In genomic region chr9:75196335-75196734, GRCm38 (mm10) we compare ENCODE assay signal across 12 mouse cellular contexts. TPM values are rescaled to one million over a fixed set of nuclear protein-coding genes. Genes with fewer than 3 reads are reported as not detected.
A peak's percentile ranks its signal among the peaks of the same experiment; 100 is the strongest.
DNase-seq lines count a peak whose midpoint lies in the region; ATAC-seq and TF ChIP-seq lines count a peak whose summit lies in the region.
"Had no signal": no experiment of that assay in that cellular context is flagged by ENCODE, and none has a peak within 500 bp of the region (broad histone marks: within the 10 kb centered on the region; RNA-seq: fewer than 3 reads in every experiment).

No protein-coding gene starts in this region.

- H3K36me3 ChIP-seq in stomach, postnatal 0 days (ENCODE audit: control insufficient read depth, insufficient read depth, low read length) = no peaks in the 10 kb centered on the region; the same call in 1 of the 2 replicates
- H3K36me3 ChIP-seq: stomach, embryonic 15.5 days had no signal

- no peaks in the 10 kb centered on the region for H3K9me3 ChIP-seq in stomach, postnatal 0 days (ENCODE audit: control insufficient read depth, low read length)
- H3K9me3 ChIP-seq: embryonic facial prominence, embryonic 12.5 days; hindbrain, embryonic 12.5 days; limb, embryonic 12.5 days; stomach, embryonic 15.5 days had no signal

- WGBS in stomach, postnatal 0 days = 58% methylated on average over 2 of the region's 2 CpGs

- H3K27me3 ChIP-seq in stomach, postnatal 0 days (ENCODE audit: control insufficient read depth, insufficient read depth, low read length) = no peaks in the 10 kb centered on the region
- H3K27me3 ChIP-seq: embryonic facial prominence, embryonic 12.5 days; hindbrain, embryonic 12.5 days; limb, embryonic 12.5 days; stomach, embryonic 15.5 days had no signal

- H3K4me3 ChIP-seq in left cerebral cortex, adult 2 months = no peak overlapping the region
- H3K4me3 ChIP-seq in stomach, postnatal 0 days (ENCODE audit: low read depth, low read length) = no peak overlapping the region
- H3K4me3 ChIP-seq: embryonic facial prominence, embryonic 12.5 days; hindbrain, embryonic 12.5 days; limb, embryonic 12.5 days; stomach, embryonic 15.5 days had no signal

- H3K9ac ChIP-seq in stomach, postnatal 0 days (ENCODE audit: low read length) = no peak overlapping the region
- H3K9ac ChIP-seq: embryonic facial prominence, embryonic 12.5 days; hindbrain, embryonic 12.5 days; limb, embryonic 12.5 days; stomach, embryonic 15.5 days had no signal

- ATAC-seq in stomach, postnatal 0 days (ENCODE audit: low FRiP score, low TSS enrichment) = no peak

- TF ChIP-seq CTCF in left cerebral cortex, adult 2 months (IDR thresholded peaks at IDR 0.05) = no peak
- no peak for TF ChIP-seq CTCF in stomach, postnatal 0 days (IDR thresholded peaks at IDR 0.05; ENCODE audit: low read depth)

- no peak overlapping the region for H3K4me2 ChIP-seq in stomach, postnatal 0 days (replicated peaks; ENCODE audit: low read depth)
- H3K4me2 ChIP-seq: embryonic facial prominence, embryonic 12.5 days; hindbrain, embryonic 12.5 days; limb, embryonic 12.5 days; stomach, embryonic 15.5 days had no signal

- H3K4me1 ChIP-seq in stomach, postnatal 0 days (replicated peaks; ENCODE audit: control insufficient read depth, insufficient read depth) = no peaks in the 10 kb centered on the region
- H3K4me1 ChIP-seq: embryonic facial prominence, embryonic 12.5 days; hindbrain, embryonic 12.5 days; limb, embryonic 12.5 days; stomach, embryonic 15.5 days had no signal

- no peak for TF ChIP-seq EP300 in stomach, postnatal 0 days (optimal IDR thresholded peaks at IDR 0.05)

- peak overlapping the region; percentile 86 for H3K27ac ChIP-seq in left cerebral cortex, adult 2 months
- H3K27ac ChIP-seq in stomach, postnatal 0 days (replicated peaks) = no peak overlapping the region
- H3K27ac ChIP-seq: embryonic facial prominence, embryonic 12.5 days; limb, embryonic 12.5 days; stomach, embryonic 15.5 days had no signal

- DNase-seq in heart, adult 11 months = peak; percentile 93
- no peak for DNase-seq in heart, postnatal 4 days
- DNase-seq in A20 (ENCODE audit: low read depth, low spot score) = peak; percentile 35
- peak; percentile 75 for DNase-seq in adrenal gland, postnatal 14 days
- peak; percentile 40 to 53 for DNase-seq in left cerebral cortex, adult 2 months (ENCODE audit: extremely low spot score in 1 of 2, low spot score in 2 of 2)
- no peak for DNase-seq in stomach, postnatal 0 days (ENCODE audit: low spot score)
- DNase-seq in c-Kit-positive CD71-positive TER-119-positive erythroid progenitor cells, embryonic 14.5 days (ENCODE audit: low spot score) = no peak
- no peak for DNase-seq in thymus, adult 18-20 months

- intact Hi-C loops in left cerebral cortex, adult 2 months (cut with DNase I) = loop anchor here (1.0 to 5.0 kb wide), 2 partner anchors 52 to 124 kb away; partner anchors contain the start of gene Myo5a

RNA-seq across cellular contexts. Expression of gene Myo5c, which starts 35.5 kb away (rescaled TPM):
- total RNA-seq in heart, postnatal 4 days (2021) = 1 to 10 TPM; 3.6 to 5.5 TPM
- 7.0 and 7.3 TPM in 2 replicates for total RNA-seq in adrenal gland, postnatal 14 days (2021)
- 1 to 10 TPM; 7.0 to 7.2 TPM for total RNA-seq in left cerebral cortex, adult 2 months (2021)
- polyA plus RNA-seq in stomach, postnatal 0 days (2015; fragmentation: Nextera tagmentation; extraction: Ambion mirVana) = 11.4 and 13.2 TPM in 2 replicates

Comparison
In these comparisons a context has a peak if more than half of its experiments do, and no peak if none do; other contexts are left out.
1. DNase-seq: peak in heart, adult 11 months (single experiment), A20 (single experiment), adrenal gland, postnatal 14 days (single experiment) and left cerebral cortex, adult 2 months (2 of 2); none in heart, postnatal 4 days (single experiment), stomach, postnatal 0 days (single experiment), c-Kit-positive CD71-positive TER-119-positive erythroid progenitor cells, embryonic 14.5 days (single experiment) and thymus, adult 18-20 months (0 of 2).